Mouse (Mus musculus) granulocyte monocyte progenitor cell, adult 5-6 weeks (primary cell): ENCODE measurements around the gene Dera. TPM values are rescaled to one million over a fixed set of nuclear protein-coding genes. Genes with fewer than 3 reads are reported as not detected.

ENCODE experiments used
- ATAC-seq: replicated peaks from 2 replicates; pipeline ENCODE4 v1.8.0; 2016; ENCODE audit warnings: mild to moderate bottlenecking, moderate TSS enrichment, inconsistent platforms; ENCODE audit not compliant: poor library complexity, severe bottlenecking
- total RNA-seq, 2 experiments: library from RNA; stranded (forward) in 1 of 2; stranded (reverse) in 1 of 2; fragments of 200-712, 200-1000 nt in 1 of 2; fragments of >200 nt in 1 of 2; fragmentation: Nextera tagmentation in 1 of 2; gene quantifications; 2 replicates each; pipeline ENCODE4 v1.2.3; 2014 to 2017

The Dera gene
- total RNA-seq, 2 experiments from 2014 or later, result 46.0 to 113 TPM

DNA sequence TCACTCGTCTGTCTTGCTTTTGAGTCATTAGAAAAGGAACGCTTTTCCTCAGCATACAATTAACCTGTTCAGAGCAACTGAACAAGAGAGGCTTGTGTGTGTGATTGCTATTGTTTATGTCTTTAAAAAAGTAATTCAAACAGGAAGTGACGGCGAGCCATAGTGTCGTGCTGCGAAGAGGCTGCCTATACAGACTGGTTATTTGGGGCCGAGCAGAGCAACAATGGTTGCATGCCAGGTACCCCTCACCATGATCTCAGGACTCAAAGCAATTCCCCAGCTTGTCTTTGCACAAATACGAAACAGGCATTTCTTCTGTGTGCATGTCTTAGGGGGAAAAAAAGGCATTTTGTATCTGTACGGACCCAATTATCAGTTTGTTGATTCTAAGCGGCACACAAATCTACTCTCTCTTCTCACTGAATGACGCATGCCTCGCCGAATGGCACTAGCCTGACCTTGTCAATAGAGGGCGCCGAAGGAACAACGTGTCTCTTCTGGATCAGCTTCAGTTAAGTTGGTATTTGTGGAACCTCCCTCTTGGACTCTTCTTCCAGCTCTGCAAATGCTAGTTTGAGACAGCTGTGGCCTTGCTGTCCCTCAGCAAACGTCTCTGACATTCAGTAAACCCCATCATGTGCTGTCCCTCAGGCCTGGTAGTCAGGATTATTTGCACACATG is 117.8 kb downstream of the Dera start:
- peak; percentile 92 for ATAC-seq

DNA sequence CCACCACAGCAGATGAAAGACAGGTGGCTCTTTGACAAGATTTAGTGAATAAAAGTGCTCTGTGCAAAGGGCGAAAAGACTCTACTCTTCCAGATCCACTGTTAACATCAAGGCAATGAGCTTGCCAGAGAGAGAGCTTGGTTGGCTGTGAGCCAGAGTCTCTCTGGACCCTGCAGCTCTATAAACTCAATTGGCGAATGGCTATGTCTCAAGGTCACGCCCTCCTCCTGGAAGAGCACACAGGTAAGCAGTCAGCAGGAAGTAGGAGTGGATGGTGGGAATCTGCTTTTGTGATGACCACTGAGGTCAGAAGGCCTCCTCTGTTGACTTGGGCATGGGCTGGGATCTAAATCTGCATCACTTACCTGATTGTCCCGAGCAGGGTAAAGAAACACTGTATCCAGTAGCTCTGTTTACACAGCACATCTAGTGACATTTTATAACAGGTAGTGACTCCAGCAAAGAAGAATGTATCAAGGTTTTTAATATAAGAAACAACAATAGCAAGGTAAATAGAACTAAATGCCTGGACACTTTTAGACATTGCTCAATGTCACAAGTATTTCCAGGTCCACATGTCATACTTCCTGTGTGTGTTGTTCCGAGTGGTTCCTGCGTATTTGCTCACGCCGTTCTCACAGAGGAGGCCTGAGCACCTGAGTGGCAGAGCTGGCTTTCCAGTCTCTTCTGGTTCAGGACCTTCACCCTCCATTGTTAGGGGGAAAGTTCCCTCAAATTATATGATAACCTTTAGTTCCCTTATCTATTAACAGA is 120.3 kb downstream of the Dera start:
- no peak for ATAC-seq

DNA sequence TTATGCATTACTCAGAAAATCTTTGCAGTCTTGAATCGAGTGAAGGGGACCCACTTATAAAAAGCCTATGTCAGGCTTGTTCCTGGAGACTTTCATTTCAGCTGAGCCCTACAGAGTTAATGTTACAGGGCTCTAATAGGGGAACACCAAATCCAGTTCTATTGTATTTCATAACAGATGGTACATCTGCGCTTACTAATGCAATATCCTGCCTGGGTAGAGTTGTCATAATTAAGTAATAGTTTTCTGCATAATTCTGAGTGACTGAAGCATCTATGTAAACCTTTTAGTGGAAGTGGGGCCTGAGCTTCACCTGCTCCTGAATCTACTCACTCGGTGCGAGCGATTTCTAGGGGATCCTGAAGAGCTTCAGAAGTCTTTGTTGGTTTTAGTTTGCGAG is 131.3 kb downstream of the Dera start:
- ATAC-seq, result peak; percentile 97

GRCm38 (mm10) chr6:137886210-137886979 is 132.0 kb downstream of the Dera start:
- ATAC-seq, result no peak

DNA sequence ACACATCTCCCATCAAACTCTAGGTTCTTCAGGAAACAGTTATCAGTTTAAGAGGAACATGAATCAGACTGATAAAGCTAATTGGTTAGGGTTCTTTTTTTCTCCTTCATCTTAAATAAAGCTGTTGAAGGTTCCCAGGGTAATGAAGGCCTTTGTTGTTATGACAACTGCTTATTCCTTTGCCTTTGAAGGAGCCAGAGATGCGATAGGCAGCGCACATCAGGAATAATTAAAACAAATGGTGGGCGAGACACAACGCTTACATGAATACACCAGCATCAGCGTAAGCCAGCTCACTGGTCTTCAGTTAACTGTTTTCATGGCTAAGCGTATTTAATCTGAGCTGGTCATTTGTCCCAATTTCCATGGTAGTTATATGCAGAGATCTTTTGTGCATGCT is 132.9 kb downstream of the Dera start:
- no peak for ATAC-seq

DNA sequence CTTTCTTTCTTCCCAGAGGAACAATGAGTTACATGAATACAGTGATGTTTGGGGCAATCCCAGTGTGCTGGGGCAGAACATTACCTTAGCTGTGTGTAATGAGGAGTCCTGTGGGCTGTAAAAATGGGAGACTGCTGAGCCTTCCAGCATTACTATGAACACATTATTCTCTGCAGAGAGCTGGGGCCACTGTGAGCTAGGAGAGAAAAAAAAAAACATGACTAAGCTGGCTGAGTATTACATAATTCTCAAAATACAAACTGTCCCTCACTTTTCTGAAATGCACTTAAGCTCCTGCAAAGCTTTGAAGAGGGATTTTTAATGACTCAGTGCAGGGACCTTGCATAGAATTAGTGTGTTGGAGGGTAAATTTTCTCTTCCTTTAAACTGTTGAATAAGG is 143.3 kb downstream of the Dera start:
- ATAC-seq, result no peak

GRCm38 (mm10) chr6:137901255-137901654 is 146.9 kb downstream of the Dera start:
- no peak for ATAC-seq

Other genes starting within 250 kb of the Dera start
- 1.3 and 2.1 TPM in 2 replicates for gene Eps8, start 99.7 kb upstream of the Dera start, total RNA-seq (2014; fragmentation: Nextera tagmentation)
- 2.8 and 3.9 TPM in 2 replicates for gene Eps8, start 99.7 kb upstream of the Dera start, total RNA-seq (2017)
- gene Strap, start 19.5 kb upstream of the Dera start, total RNA-seq (2014; fragmentation: Nextera tagmentation), result 116 and 121 TPM in 2 replicates
- 155 and 171 TPM in 2 replicates for gene Strap, start 19.5 kb upstream of the Dera start, total RNA-seq (2017)